Mouse (Mus musculus): Measurements from ENCODE around the gene Ulk3. TPM values are rescaled to one million over a fixed set of nuclear protein-coding genes. Genes with fewer than 3 reads are reported as not detected.

Ulk3 gene
- total and polyA plus RNA-seq, 3 experiments, result 3.3 to 14.3 (median 10.5) TPM

DNA sequence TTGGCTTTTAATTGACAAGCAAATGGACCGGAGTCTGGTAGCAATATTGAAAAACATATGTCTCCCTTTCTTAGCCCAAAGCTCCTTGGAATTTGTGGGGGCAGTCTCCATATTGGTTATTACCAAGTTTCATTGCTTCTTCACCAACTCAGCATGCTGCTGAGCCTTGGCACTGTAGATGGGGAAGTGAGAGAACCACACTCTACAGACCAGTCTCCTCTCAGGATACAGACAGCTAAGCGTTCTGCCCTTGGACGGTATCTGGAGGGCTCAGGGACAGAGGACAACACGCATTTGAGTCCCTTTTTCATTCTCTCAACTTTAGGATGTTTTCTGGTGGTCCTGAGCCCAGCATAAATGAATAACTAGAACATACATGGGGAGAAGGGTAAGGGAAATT, 30.6 kb upstream of the Ulk3 start:
- H3K36me3 ChIP-seq (replicated peaks), result peaks cover 13% of the 10 kb centered on the region
- no peaks in the 10 kb centered on the region for H3K27me3 ChIP-seq (ENCODE audit: insufficient read depth, low read length)
- H3K9me3 ChIP-seq (replicated peaks), result no peaks in the 10 kb centered on the region
- DNase-seq (ENCODE audit: low spot score) (no peak), ATAC-seq (ENCODE audit: extremely low read depth, insufficient number of reproducible peaks, low FRiP score, poor library complexity, severe bottlenecking) (no peak)
- H3K4me1 ChIP-seq (ENCODE audit: insufficient read depth, low read depth, low read length), result peaks cover 38% of the 10 kb centered on the region
- no peak overlapping the region for H3K4me3 ChIP-seq (ENCODE audit: low read depth, low read length)
- TF ChIP-seq POLR2AphosphoS5 (IDR thresholded peaks at IDR 0.05; ENCODE audit: insufficient replicate concordance, low read depth, low read length) (no peak), CTCF (IDR thresholded peaks at IDR 0.05; ENCODE audit: low read depth, low read length) (no peak), TAL1 (conservative IDR thresholded peaks at IDR 0.05; ENCODE audit: low read depth, low read length) (no peak), GATA1 (IDR thresholded peaks at IDR 0.05; ENCODE audit: borderline replicate concordance, low read length) (no peak), GATA2 (IDR thresholded peaks at IDR 0.05; ENCODE audit: borderline replicate concordance, low read depth, low read length) (no peak)

DNA sequence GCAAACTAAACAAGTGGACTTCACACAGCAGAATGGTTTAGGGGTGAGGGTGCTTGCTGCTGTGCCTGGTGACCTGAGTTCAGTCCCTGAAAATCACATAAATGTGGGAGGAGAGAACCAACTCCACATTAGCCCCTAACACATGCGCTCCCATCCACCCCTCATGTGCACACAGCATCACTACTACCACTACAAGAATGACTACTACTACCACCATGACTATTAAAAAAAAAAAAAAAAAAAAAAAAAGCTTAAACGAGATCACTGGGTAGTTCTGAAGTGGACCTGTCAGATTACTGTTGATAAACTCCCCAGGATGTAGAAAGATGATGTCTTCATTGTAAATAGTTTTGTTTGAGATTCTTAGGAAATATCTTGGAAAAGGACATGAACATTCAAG, 29.7 kb upstream of the Ulk3 start:
- ATAC-seq (ENCODE audit: extremely low read depth, insufficient number of reproducible peaks, low FRiP score, poor library complexity, severe bottlenecking), result no peak
- Histone ChIP-seq H3K9me3 (replicated peaks) (no peaks in the 10 kb centered on the region), H3K36me3 (replicated peaks) (peaks cover 16% of the 10 kb centered on the region), H3K4me1 (ENCODE audit: insufficient read depth, low read depth, low read length) (peaks cover 32% of the 10 kb centered on the region), H3K27me3 (ENCODE audit: insufficient read depth, low read length) (no peaks in the 10 kb centered on the region), H3K4me3 (ENCODE audit: low read depth, low read length) (no peak overlapping the region)
- DNase-seq (ENCODE audit: low spot score), result no peak
- TF ChIP-seq TAL1 (conservative IDR thresholded peaks at IDR 0.05; ENCODE audit: low read depth, low read length) (no peak), CTCF (IDR thresholded peaks at IDR 0.05; ENCODE audit: low read depth, low read length) (no peak), POLR2AphosphoS5 (IDR thresholded peaks at IDR 0.05; ENCODE audit: insufficient replicate concordance, low read depth, low read length) (no peak), GATA1 (IDR thresholded peaks at IDR 0.05; ENCODE audit: borderline replicate concordance, low read length) (no peak), GATA2 (IDR thresholded peaks at IDR 0.05; ENCODE audit: borderline replicate concordance, low read depth, low read length) (no peak)

DNA sequence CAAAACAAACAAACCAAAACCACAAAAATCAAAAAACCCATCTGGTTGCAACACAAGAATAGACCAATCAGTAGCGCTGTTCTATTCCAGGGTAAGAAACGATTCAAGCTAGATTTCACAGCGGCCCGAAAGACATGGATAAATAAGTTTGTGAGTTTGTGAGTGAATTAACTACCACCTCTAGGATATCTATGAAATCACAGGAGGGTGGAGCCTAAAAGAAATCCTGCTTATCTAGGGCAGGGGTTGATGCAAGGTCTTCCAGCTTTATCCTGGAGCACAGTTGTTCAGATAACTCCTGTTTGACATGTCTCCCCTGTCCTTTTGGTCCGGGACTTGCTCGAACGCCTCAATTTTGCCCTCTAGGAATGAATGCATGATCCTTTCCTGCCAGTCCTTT, 29.0 kb upstream of the Ulk3 start:
- DNase-seq (ENCODE audit: low spot score), result no peak
- TF ChIP-seq CTCF (IDR thresholded peaks at IDR 0.05; ENCODE audit: low read depth, low read length), result no peak
- TF ChIP-seq TAL1 (conservative IDR thresholded peaks at IDR 0.05; ENCODE audit: low read depth, low read length), result no peak
- TF ChIP-seq GATA2 (IDR thresholded peaks at IDR 0.05; ENCODE audit: borderline replicate concordance, low read depth, low read length), result no peak
- no peak for TF ChIP-seq POLR2AphosphoS5 (IDR thresholded peaks at IDR 0.05; ENCODE audit: insufficient replicate concordance, low read depth, low read length)
- H3K4me1 ChIP-seq (ENCODE audit: insufficient read depth, low read depth, low read length), result peaks cover 35% of the 10 kb centered on the region
- H3K36me3 ChIP-seq (replicated peaks), result peaks cover 20% of the 10 kb centered on the region
- ATAC-seq (ENCODE audit: extremely low read depth, insufficient number of reproducible peaks, low FRiP score, poor library complexity, severe bottlenecking), result no peak
- no peaks in the 10 kb centered on the region for H3K27me3 ChIP-seq (ENCODE audit: insufficient read depth, low read length)
- peak overlapping the region; percentile 77 for H3K4me3 ChIP-seq (ENCODE audit: low read depth, low read length)
- H3K9me3 ChIP-seq (replicated peaks), result no peaks in the 10 kb centered on the region

- Histone ChIP-seq H3K4me3 (ENCODE audit: low read depth, low read length) (peak within 1 kb of the TSS; percentile 77), H3K4me1 (ENCODE audit: insufficient read depth, low read depth, low read length) (peaks cover 37% of the 10 kb centered on the region), H3K9me3 (replicated peaks) (no peaks in the 10 kb centered on the region), H3K36me3 (replicated peaks) (peaks cover 28% of the 10 kb centered on the region), H3K27me3 (ENCODE audit: insufficient read depth, low read length) (no peaks in the 10 kb centered on the region)
- TF ChIP-seq GATA2 (IDR thresholded peaks at IDR 0.05; ENCODE audit: borderline replicate concordance, low read depth, low read length) (no peak), GATA1 (IDR thresholded peaks at IDR 0.05; ENCODE audit: borderline replicate concordance, low read length) (no peak), CTCF (IDR thresholded peaks at IDR 0.05; ENCODE audit: low read depth, low read length) (no peak), POLR2AphosphoS5 (IDR thresholded peaks at IDR 0.05; ENCODE audit: insufficient replicate concordance, low read depth, low read length) (no peak), TAL1 (conservative IDR thresholded peaks at IDR 0.05; ENCODE audit: low read depth, low read length) (no peak)
- DNase-seq (ENCODE audit: low spot score) (peak; percentile 98), ATAC-seq (ENCODE audit: extremely low read depth, insufficient number of reproducible peaks, low FRiP score, poor library complexity, severe bottlenecking) (peak; percentile 92)
These were observed 28.2 kb upstream of the Ulk3 start, which contains the start of gene Scamp2 for GRCm38 (mm10) chr9:57560861-57561710. TSS of gene Scamp2 (plus strand) at chr9:57560943.

DNA sequence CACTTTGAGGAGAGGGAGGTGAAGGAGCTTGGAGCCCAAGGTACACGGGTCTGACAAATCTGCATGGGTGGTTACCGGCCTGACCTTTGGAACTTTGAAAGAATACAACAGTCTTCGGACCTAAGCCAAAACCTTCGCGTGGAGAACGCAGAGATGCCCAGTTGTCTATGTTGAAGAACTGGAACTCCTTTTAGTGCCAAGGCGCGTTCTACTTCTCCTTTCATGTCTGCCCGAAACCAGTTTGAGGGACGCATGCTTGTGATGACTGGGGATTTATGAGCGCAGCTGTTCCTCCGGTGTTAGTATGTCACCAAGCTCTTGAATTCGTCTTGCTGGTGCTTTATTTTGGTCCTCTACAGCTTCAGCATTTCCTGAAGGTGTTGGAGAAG, 27.5 kb upstream of the Ulk3 start:
- DNase-seq (ENCODE audit: low spot score) (no peak), ATAC-seq (ENCODE audit: extremely low read depth, insufficient number of reproducible peaks, low FRiP score, poor library complexity, severe bottlenecking) (no peak)
- peak overlapping the region; percentile 77 for H3K4me3 ChIP-seq (ENCODE audit: low read depth, low read length)
- no peak for TF ChIP-seq POLR2AphosphoS5 (IDR thresholded peaks at IDR 0.05; ENCODE audit: insufficient replicate concordance, low read depth, low read length)
- TF ChIP-seq GATA2 (IDR thresholded peaks at IDR 0.05; ENCODE audit: borderline replicate concordance, low read depth, low read length), result no peak
- no peak for TF ChIP-seq TAL1 (conservative IDR thresholded peaks at IDR 0.05; ENCODE audit: low read depth, low read length)
- TF ChIP-seq CTCF (IDR thresholded peaks at IDR 0.05; ENCODE audit: low read depth, low read length), result no peak
- TF ChIP-seq GATA1 (IDR thresholded peaks at IDR 0.05; ENCODE audit: borderline replicate concordance, low read length), result no peak
- no peaks in the 10 kb centered on the region for H3K9me3 ChIP-seq (replicated peaks)
- H3K4me1 ChIP-seq (ENCODE audit: insufficient read depth, low read depth, low read length), result peaks cover 37% of the 10 kb centered on the region
- H3K36me3 ChIP-seq (replicated peaks), result peaks cover 33% of the 10 kb centered on the region
- no peaks in the 10 kb centered on the region for H3K27me3 ChIP-seq (ENCODE audit: insufficient read depth, low read length)

- peaks cover 41% of the 10 kb centered on the region for H3K4me1 ChIP-seq (ENCODE audit: insufficient read depth, low read depth, low read length)
- DNase-seq (ENCODE audit: low spot score) (no peak), ATAC-seq (ENCODE audit: extremely low read depth, insufficient number of reproducible peaks, low FRiP score, poor library complexity, severe bottlenecking) (no peak)
- no peaks in the 10 kb centered on the region for H3K9me3 ChIP-seq (replicated peaks)
- H3K27me3 ChIP-seq (ENCODE audit: insufficient read depth, low read length), result no peaks in the 10 kb centered on the region
- no peak overlapping the region for H3K4me3 ChIP-seq (ENCODE audit: low read depth, low read length)
- H3K36me3 ChIP-seq (replicated peaks), result peaks cover 46% of the 10 kb centered on the region
- TF ChIP-seq TAL1 (conservative IDR thresholded peaks at IDR 0.05; ENCODE audit: low read depth, low read length) (no peak), GATA2 (IDR thresholded peaks at IDR 0.05; ENCODE audit: borderline replicate concordance, low read depth, low read length) (no peak), CTCF (IDR thresholded peaks at IDR 0.05; ENCODE audit: low read depth, low read length) (no peak), GATA1 (IDR thresholded peaks at IDR 0.05; ENCODE audit: borderline replicate concordance, low read length) (no peak), POLR2AphosphoS5 (IDR thresholded peaks at IDR 0.05; ENCODE audit: insufficient replicate concordance, low read depth, low read length) (no peak)
These were observed 26.3 kb upstream of the Ulk3 start for GRCm38 (mm10) chr9:57562896-57563372.

Measured in G1E (cell line).